Mouse (Mus musculus) gastrocnemius, adult 18-20 months (tissue): ENCODE results near the gene Mus81. TPM values are rescaled to one million over a fixed set of nuclear protein-coding genes. Genes with fewer than 3 reads are reported as not detected.

Source experiments
- DNase-seq: peaks from one replicate; pipeline ENCODE4 v3.0.0; 2021; ENCODE audit warnings: low spot score
- total RNA-seq, 2 experiments: library from RNA; stranded (reverse); gene quantifications; 2 replicates each; pipeline ENCODE4 v1.2.3; 2021

Mus81 gene
- total RNA-seq, 2 experiments from 2014 or later = 18.3 to 22.1 TPM

DNA sequence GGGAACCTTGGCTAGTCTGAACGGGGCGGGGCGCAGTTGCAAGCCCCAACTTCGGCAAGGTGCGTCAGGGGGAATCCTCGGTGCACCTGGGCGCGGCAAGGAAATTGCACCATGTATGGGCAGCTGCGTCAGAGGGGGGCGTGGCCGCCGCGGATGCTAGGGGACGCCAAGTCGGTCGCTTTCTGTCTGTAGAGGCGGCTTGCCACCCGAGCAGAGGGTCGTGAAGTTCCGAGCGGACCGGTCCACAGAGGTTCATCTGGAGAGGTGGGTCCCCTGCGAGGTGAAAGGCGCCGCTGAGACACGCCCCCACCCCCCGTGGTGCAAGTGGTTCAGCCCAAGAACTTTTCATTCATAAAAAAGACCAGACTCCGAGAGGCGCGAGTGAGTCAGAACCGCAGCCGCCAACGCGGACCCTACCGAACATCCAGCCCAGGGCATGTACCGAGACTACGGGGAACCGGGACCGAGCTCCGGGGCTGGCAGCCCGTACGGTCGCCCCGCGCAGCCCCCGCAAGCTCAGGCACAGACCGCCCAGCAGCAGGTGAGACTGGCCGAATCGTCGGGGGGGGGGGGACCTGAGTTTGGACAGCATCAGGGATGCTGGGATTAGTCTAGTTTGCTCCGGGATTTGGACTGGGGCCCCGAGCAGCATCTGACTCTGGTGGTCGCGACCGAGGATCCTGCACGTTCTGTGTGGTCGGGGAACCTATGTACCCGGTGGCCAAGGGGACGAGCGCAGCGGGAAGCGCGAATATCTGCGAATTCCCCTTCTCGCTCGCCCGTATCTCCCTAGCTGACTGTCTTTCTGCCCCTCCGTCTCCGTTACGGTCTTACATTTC, 40.5 kb downstream of the Mus81 start, which contains the start of gene Fosl1:
Gene Fosl1 (plus strand): TSS at position 33 of the 839 bp plus-strand sequence.
- DNase-seq = peak; percentile 45

DNA sequence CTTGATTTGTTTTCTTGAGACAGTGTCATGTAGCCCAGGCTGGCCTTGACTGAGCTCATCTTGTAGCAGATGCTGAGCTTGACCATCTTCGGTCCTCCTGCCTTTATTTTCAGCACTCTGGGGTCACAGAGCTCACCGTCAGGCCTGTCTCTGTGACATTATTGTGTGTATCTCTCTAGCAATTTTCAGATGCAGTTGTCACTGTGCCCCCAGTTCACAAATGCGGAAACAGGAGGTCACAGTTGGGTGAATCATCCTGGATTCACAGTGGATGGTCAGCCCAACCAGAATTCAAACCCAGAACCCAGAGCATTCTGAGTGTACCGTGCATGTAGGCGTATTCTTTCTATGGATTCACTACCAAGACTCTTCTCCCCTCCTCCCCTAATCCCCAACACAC, 42.5 kb downstream of the Mus81 start:
- no peak for DNase-seq

DNA sequence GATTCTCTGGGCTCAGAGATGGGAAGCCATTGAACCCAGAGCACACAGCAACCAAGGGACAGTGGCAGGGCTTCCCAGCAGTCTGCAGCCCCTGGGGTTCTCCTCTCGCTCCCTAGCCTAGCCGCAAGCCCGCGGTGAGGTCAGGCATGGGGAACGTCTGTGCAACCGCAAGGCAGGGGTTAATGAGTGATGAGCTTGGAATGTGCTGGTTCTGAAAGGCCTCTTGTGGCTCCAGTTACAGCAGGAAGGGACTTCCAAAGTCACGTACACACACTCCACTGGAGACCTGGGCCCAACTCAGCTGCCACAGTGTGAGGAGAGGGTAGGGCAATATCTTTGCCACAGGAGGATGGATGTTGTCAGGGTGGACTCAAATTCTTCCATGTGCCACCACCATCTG, 43.2 kb downstream of the Mus81 start:
- no peak for DNase-seq

DNA sequence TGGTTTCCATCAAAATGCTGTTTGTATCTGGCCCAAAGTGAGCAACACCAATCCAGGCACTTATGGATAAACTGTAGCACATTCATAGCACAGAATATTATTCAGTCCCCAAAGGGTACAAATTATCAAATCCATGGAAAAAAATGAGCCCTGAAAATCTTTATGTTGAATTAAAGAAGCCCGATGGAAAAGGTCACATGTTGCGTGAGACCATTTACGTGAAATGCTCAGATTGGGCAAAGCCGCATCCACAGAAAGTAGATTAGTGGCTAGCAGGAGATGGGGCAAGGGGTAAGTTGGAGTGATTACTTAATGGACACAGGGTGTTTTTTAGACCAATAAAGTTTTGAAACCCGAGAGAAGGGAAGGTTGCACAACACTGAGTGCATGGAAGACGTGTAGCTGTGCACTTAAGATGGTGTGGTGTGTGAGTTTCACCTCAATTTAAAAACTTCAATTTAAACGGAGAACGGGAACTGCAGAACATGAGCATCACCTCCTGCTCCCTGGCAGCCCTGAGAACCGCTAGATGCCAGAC, 43.8 kb downstream of the Mus81 start:
- DNase-seq = no peak

DNA sequence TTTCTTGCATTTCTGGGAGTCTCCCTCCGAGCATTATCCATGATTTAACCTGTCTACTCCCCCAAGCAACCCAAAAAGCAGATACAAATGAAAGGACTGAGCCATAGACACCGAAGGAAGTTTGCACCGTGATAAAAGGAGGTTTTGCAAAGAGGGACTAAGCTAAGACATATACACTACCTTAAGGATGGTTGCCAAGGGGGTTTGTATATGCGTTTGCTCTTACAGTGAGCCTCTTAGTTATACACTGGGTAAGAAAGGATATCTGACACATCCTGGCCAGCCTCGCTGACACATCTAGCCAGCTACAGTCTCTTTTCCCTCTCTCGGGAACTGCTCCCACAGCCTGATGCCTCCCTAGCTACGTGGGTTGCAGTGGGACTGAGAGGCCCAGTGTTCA, 54.3 kb downstream of the Mus81 start:
- DNase-seq = no peak

DNA sequence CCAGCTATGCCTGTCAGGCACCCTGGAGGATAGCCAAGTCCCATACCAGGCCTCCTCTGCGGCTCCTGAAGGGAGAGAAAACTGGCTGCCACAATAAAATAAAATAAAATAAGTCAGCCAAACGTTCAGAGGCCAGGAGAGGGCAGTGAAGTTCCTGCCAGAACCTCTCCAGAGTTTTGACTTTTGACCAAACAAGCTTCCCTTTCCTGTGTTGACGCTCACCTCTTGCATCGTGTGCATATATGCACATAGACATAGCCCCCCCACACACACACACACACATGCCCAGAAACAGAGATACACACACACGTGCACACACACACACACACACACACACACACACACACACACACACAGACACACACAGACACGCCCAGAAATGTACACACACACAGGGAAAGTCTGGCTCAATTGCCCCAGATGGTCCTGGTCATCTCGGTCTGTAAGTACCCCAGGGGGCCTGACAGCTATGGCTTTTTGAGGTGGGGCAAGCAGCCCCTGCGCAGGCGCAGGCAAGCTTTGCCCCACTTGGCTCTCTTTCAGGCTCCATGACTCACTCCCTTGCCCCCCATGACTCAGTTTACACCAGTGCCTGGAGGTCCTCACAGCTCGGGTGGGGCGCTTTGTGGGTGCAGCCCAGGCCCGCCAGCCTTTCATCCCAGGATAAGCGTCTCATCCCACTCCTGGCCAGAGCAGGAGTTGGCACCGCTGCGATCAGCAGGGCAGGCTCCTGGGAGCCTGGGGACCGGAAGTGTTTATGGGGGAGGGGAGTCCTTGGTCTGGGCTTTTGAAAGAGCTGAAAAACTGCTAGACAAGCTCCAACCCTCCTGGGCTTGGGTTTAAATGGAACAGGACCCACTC, 55.0 kb downstream of the Mus81 start:
- peak; percentile 47 for DNase-seq

Other genes with a start within 250 kb of the Mus81 start
- 1 to 10 TPM; 6.5 to 8.2 TPM for gene Pacs1, start 215.3 kb downstream of the Mus81 start, total RNA-seq
- 10 to 100 TPM; 66.7 to 68.2 TPM for gene Sf3b2, start 192.9 kb downstream of the Mus81 start, total RNA-seq
- gene Gal3st3, start 190.1 kb downstream of the Mus81 start, total RNA-seq = not detected
- not detected for gene Catsper1, start 152.7 kb downstream of the Mus81 start, total RNA-seq
- 10 to 100 TPM; 47.6 to 50.7 TPM for gene Cst6, start 138.8 kb downstream of the Mus81 start, total RNA-seq
- 10 to 100 TPM; 16.3 to 16.5 TPM for gene Eif1ad, start 121.7 kb downstream of the Mus81 start, total RNA-seq
- gene Banf1, start 121.2 kb downstream of the Mus81 start, total RNA-seq = 100 to 1,000 TPM; 127 to 128 TPM
- 10 to 100 TPM; 36.5 to 38.8 TPM for gene Sart1, start 99.7 kb downstream of the Mus81 start, total RNA-seq
- 1 to 10 TPM; 1.2 to 1.3 TPM for gene Tsga10ip, start 85.9 kb downstream of the Mus81 start, total RNA-seq
- 100 to 1,000 TPM; 587 to 651 TPM for gene Drap1, start 63.4 kb downstream of the Mus81 start, total RNA-seq
- gene AI837181, start 63.3 kb downstream of the Mus81 start, total RNA-seq = 10 to 100 TPM; 32.9 to 36.2 TPM
- gene Fosl1, start 40.9 kb downstream of the Mus81 start, total RNA-seq = under 1 TPM; 0.17 to 0.34 TPM
- 1 to 10 TPM; 4.0 to 5.1 TPM for gene Ccdc85b, start 30.5 kb downstream of the Mus81 start, total RNA-seq
- 10 to 100 TPM; 33.7 to 38.5 TPM for gene Fibp, start 27.8 kb downstream of the Mus81 start, total RNA-seq
- not detected for gene Ctsw, start 19.9 kb downstream of the Mus81 start, total RNA-seq
- gene Efemp2, start 14.4 kb downstream of the Mus81 start, total RNA-seq = 1 to 10 TPM; 4.0 to 5.6 TPM
- gene Cfl1, start 2.1 kb upstream of the Mus81 start, total RNA-seq = 10 to 100 TPM; 48.4 to 74.2 TPM
- under 1 TPM; 0.21 to 0.30 TPM for gene 1700020D05Rik, start 15.4 kb upstream of the Mus81 start, total RNA-seq
- gene Snx32, start 22.1 kb upstream of the Mus81 start, total RNA-seq = 1 to 10 TPM; 5.5 to 5.8 TPM
- not detected for gene Ovol1, start 72.2 kb upstream of the Mus81 start, total RNA-seq
- 1 to 10 TPM; 1.7 to 2.5 TPM for gene Ap5b1, start 79.6 kb upstream of the Mus81 start, total RNA-seq
- 10 to 100 TPM; 40.7 to 50.1 TPM for gene Rnaseh2c, start 113.5 kb upstream of the Mus81 start, total RNA-seq
- 10 to 100 TPM; 24.0 to 26.0 TPM for gene Kat5, start 121.8 kb upstream of the Mus81 start, total RNA-seq
- 10 to 100 TPM; 14.6 to 19.3 TPM for gene Rela, start 149.1 kb upstream of the Mus81 start, total RNA-seq
- gene Sipa1, start 175.3 kb upstream of the Mus81 start, total RNA-seq = 1 to 10 TPM; 5.6 to 8.2 TPM
- 1 to 10 TPM; 8.6 to 9.4 TPM for gene Map3k11, start 200.3 kb upstream of the Mus81 start, total RNA-seq
- gene Pcnx3, start 200.5 kb upstream of the Mus81 start, total RNA-seq = 10 to 100 TPM; 12.5 to 13.8 TPM
- not detected for gene Kcnk7, start 216.0 kb upstream of the Mus81 start, total RNA-seq
- gene Ehbp1l1, start 237.9 kb upstream of the Mus81 start, total RNA-seq = 100 to 1,000 TPM; 210 to 241 TPM
- gene Fam89b, start 241.3 kb upstream of the Mus81 start, total RNA-seq = 10 to 100 TPM; 20.1 to 21.3 TPM